ENCODE assay signal across 9 mouse cellular contexts in genomic region chr5:149924501-149924900, GRCm38 (mm10).
"Had no signal": no experiment of that assay in that cellular context is flagged by ENCODE, and none has a peak within 500 bp of the region (broad histone marks: within the 10 kb centered on the region; RNA-seq: fewer than 3 reads in every experiment).

No protein-coding gene starts in this region.

- DNase-seq: liver, postnatal 0 days; lung, adult 2 months; lung, postnatal 14 days; lung, postnatal 36 days; midbrain, embryonic 14.5 days; right cerebral cortex, postnatal 14 days; thymus, adult 2 months; thymus, postnatal 25 days; thymus, postnatal 4 days had no signal
